Mouse (Mus musculus) heart, embryonic 15.5 days (tissue): ENCODE measurements at regions not wholly inside any gene's neighbourhood (a gene's known extent, or its start where the extent isn't known, plus 50 kb on each side); places are given as distances from the start of the nearest gene placed in this dataset.

Experiments
- ATAC-seq: fragments of 200-750 bp; cut with Nextera tagmentation; replicated peaks from 2 replicates; pipeline ENCODE4 v1.8.0; 2017; ENCODE audit warnings: low read depth, moderate TSS enrichment; ENCODE audit not compliant: insufficient number of reproducible peaks, insufficient read depth, low FRiP score
- H3K27ac ChIP-seq: fragments of 300-500 bp; sonication (generic); 2 replicates; pipeline ENCODE4 v1.5.1; 2015; ENCODE audit warnings: mild to moderate bottlenecking, inconsistent platforms
- H3K27me3 ChIP-seq: fragments of 300-500 bp; sonication (generic); 2 replicates; pipeline ENCODE4 v1.6.1; 2015; ENCODE audit warnings: inconsistent platforms
- H3K36me3 ChIP-seq: fragments of 300-500 bp; sonication (generic); 2 replicates; pipeline ENCODE4 v1.6.1; 2015; ENCODE audit warnings: mild to moderate bottlenecking, inconsistent platforms
- H3K4me1 ChIP-seq: fragments of 300-500 bp; sonication (generic); replicated peaks from 2 replicates; pipeline ENCODE4 v1.6.1; 2015; ENCODE audit warnings: inconsistent platforms
- H3K4me2 ChIP-seq: fragments of 300-500 bp; sonication (generic); 2 replicates; pipeline ENCODE4 v1.6.1; 2015; ENCODE audit warnings: inconsistent platforms, mild to moderate bottlenecking, moderate library complexity
- H3K4me3 ChIP-seq: fragments of 300-500 bp; sonication (generic); 2 replicates; pipeline ENCODE4 v1.5.1; 2015; ENCODE audit warnings: mild to moderate bottlenecking, inconsistent platforms
- H3K9ac ChIP-seq: fragments of 300-500 bp; sonication (generic); 2 replicates; pipeline ENCODE4 v1.6.1; 2015; ENCODE audit warnings: mild to moderate bottlenecking, inconsistent platforms
- H3K9me3 ChIP-seq: fragments of 300-500 bp; sonication (generic); replicated peaks from 2 replicates; pipeline ENCODE4 v1.6.1; 2016; ENCODE audit warnings: inconsistent platforms
- WGBS: fragments of 180-500 bp; shearing (Covaris S2); methylation state at CpG from one replicate; pipeline ENCODE4 v1.1.7; 2015; ENCODE audit warnings: mixed read lengths; 5-methylcytosine and 5-hydroxymethylcytosine counted together

GRCm38 (mm10) chr6:67186537-67187274 is 51.3 kb upstream of the Serbp1 start:
- Histone ChIP-seq H3K9me3 (no peaks in the 10 kb centered on the region), H3K27ac (no peak overlapping the region), H3K4me1 (no peaks in the 10 kb centered on the region), H3K9ac (no peak overlapping the region), H3K4me2 (no peak overlapping the region), H3K36me3 (no peaks in the 10 kb centered on the region), H3K4me3 (no peak overlapping the region), H3K27me3 (no peaks in the 10 kb centered on the region)
- no peak for ATAC-seq
- 73% methylated on average over 7 of the region's 7 CpGs for WGBS

DNA sequence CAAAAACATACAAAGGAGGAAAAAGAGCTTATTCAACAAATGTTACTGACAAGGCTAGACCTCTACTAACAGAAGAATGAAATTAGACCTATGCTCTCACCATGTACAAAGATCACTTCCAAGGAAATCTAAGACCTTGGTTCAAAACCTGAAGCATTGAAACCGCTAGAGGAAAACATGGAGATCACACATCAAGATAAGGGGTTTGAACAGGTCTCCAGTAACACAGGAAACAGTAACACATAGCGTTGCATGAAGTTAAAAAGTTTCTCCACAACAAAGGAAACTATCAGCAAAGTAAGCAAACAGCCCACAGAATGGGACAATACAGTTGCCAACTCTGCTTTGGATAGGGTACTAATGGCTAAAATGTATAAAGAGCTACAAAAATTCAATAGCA is 53.3 kb upstream of the Serbp1 start:
- ATAC-seq, result no peak
- no peaks in the 10 kb centered on the region for H3K36me3 ChIP-seq
- H3K9me3 ChIP-seq, result no peaks in the 10 kb centered on the region
- 64% methylated on average over 2 of the region's 2 CpGs for WGBS
- no peak overlapping the region for H3K27ac ChIP-seq
- no peak overlapping the region for H3K4me2 ChIP-seq
- H3K4me1 ChIP-seq, result no peaks in the 10 kb centered on the region
- H3K9ac ChIP-seq, result no peak overlapping the region
- H3K4me3 ChIP-seq, result no peak overlapping the region
- H3K27me3 ChIP-seq, result no peaks in the 10 kb centered on the region

- 76% methylated on average over 15 of the region's 15 CpGs for WGBS
- Histone ChIP-seq H3K27ac (no peak overlapping the region), H3K4me1 (peaks cover 7% of the 10 kb centered on the region; the same call in 1 of the 2 replicates), H3K4me2 (no peak overlapping the region), H3K9ac (no peak overlapping the region), H3K36me3 (no peaks in the 10 kb centered on the region), H3K9me3 (no peaks in the 10 kb centered on the region), H3K27me3 (no peaks in the 10 kb centered on the region), H3K4me3 (no peak overlapping the region)
- ATAC-seq, result no peak
Measured at GRCm38 (mm10) chr6:67183481-67184215, 54.3 kb upstream of the Serbp1 start.

- Histone ChIP-seq H3K4me2 (no peak overlapping the region), H3K27ac (no peak overlapping the region), H3K4me1 (peaks cover 13% of the 10 kb centered on the region), H3K9ac (no peak overlapping the region), H3K9me3 (no peaks in the 10 kb centered on the region), H3K36me3 (no peaks in the 10 kb centered on the region), H3K4me3 (no peak overlapping the region), H3K27me3 (no peaks in the 10 kb centered on the region)
- ATAC-seq, result no peak
- WGBS, result 87% methylated on average over 2 of the region's 2 CpGs
Measured at GRCm38 (mm10) chr6:67182453-67182852, 55.5 kb upstream of the Serbp1 start.

GRCm38 (mm10) chr6:67181459-67181858 is 56.5 kb upstream of the Serbp1 start:
- Histone ChIP-seq H3K9me3 (no peaks in the 10 kb centered on the region), H3K4me2 (no peak overlapping the region), H3K4me3 (no peak overlapping the region), H3K36me3 (no peaks in the 10 kb centered on the region), H3K9ac (no peak overlapping the region), H3K4me1 (peaks cover 16% of the 10 kb centered on the region), H3K27me3 (no peaks in the 10 kb centered on the region), H3K27ac (no peak overlapping the region)
- no peak for ATAC-seq
- 79% methylated on average over 4 of the region's 4 CpGs for WGBS

GRCm38 (mm10) chr6:67179416-67179815 is 58.6 kb upstream of the Serbp1 start:
- WGBS, result 68% methylated on average over 7 of the region's 7 CpGs
- no peaks in the 10 kb centered on the region for H3K9me3 ChIP-seq
- peaks cover 16% of the 10 kb centered on the region for H3K4me1 ChIP-seq
- no peak overlapping the region for H3K4me2 ChIP-seq
- no peaks in the 10 kb centered on the region for H3K36me3 ChIP-seq
- no peak overlapping the region for H3K9ac ChIP-seq
- no peak overlapping the region for H3K4me3 ChIP-seq
- no peak overlapping the region for H3K27ac ChIP-seq
- ATAC-seq, result no peak
- no peaks in the 10 kb centered on the region for H3K27me3 ChIP-seq

DNA sequence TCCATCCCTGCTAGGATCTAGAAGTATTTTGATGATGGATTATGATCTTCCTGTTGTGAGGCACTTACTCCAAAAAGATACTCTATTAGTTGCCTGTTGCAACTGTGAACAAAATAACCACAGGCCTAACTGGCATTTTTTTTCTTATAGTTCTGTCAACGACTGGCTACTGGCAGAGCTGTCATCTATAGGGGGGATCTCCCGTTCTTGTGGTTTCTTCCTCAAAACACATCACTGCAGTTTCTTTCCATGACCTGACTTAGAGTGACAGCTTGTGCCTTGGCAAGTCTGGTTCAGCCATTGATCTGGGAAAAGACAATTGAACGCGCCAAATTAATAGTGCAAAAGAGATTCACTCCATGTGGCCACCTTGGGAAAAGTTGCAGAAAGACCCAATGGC is 59.4 kb upstream of the Serbp1 start:
- H3K27ac ChIP-seq, result peak overlapping the region; percentile 58; the same call in 1 of the 2 replicates
- H3K4me1 ChIP-seq, result peaks cover 16% of the 10 kb centered on the region
- no peaks in the 10 kb centered on the region for H3K9me3 ChIP-seq
- H3K27me3 ChIP-seq, result no peaks in the 10 kb centered on the region
- no peak overlapping the region for H3K4me3 ChIP-seq
- H3K36me3 ChIP-seq, result no peaks in the 10 kb centered on the region
- no peak overlapping the region for H3K4me2 ChIP-seq
- 69% methylated on average over 4 of the region's 4 CpGs for WGBS
- ATAC-seq, result no peak
- H3K9ac ChIP-seq, result no peak overlapping the region

DNA sequence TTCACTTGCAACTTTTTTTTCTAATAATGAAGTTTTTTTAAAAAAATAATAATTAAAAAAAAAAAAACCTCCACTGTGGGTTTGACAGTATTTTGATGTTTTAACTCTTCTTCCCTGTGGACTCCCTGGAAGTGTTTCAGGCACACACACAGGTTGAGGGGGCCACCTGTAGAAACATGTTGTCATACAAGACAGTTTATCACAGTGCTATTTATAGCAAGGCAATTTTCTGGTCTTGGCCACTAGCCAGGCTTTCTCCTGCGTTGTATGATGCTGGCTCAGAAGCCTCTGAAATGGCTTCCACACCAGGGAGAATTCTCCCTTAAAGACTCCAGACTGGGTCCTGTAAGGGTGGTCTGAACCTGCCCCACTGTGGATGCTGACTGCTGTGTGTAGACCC is 59.9 kb upstream of the Serbp1 start:
- no peak overlapping the region for H3K4me2 ChIP-seq
- H3K27ac ChIP-seq, result peak overlapping the region; percentile 58; the same call in 1 of the 2 replicates
- H3K9me3 ChIP-seq, result no peaks in the 10 kb centered on the region
- no peaks in the 10 kb centered on the region for H3K27me3 ChIP-seq
- no peak overlapping the region for H3K4me3 ChIP-seq
- 2% methylated on average over 1 of the region's 1 CpGs for WGBS
- H3K9ac ChIP-seq, result no peak overlapping the region
- H3K4me1 ChIP-seq, result peaks cover 16% of the 10 kb centered on the region
- H3K36me3 ChIP-seq, result no peaks in the 10 kb centered on the region
- ATAC-seq, result peak; percentile 55

DNA sequence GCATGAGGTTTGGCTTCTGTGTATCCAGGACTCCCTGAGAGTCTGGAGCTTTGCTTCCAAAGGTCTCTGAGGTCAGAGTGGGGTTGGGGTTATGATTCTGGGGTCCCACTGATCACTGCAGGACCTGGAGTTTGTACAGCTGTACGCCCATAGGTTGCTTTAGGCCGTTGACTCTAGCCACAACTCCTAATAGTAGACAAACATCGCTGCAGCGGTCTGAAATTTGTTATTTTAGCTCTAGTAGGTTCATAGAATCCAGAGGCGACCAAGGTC is 67.4 kb upstream of the Serbp1 start:
- 88% methylated on average over 5 of the region's 5 CpGs for WGBS
- no peaks in the 10 kb centered on the region for H3K27me3 ChIP-seq
- H3K4me2 ChIP-seq, result peak overlapping the region; percentile 40
- no peak overlapping the region for H3K9ac ChIP-seq
- H3K36me3 ChIP-seq, result no peaks in the 10 kb centered on the region
- H3K4me1 ChIP-seq, result 0 out of 2 replicates have a peak, but pooled peaks cover 3% of the 10 kb centered on the region
- no peak for ATAC-seq
- no peaks in the 10 kb centered on the region for H3K9me3 ChIP-seq
- peak overlapping the region; percentile 14; the same call in 1 of the 2 replicates for H3K4me3 ChIP-seq
- peak overlapping the region; percentile 26; the same call in 1 of the 2 replicates for H3K27ac ChIP-seq

DNA sequence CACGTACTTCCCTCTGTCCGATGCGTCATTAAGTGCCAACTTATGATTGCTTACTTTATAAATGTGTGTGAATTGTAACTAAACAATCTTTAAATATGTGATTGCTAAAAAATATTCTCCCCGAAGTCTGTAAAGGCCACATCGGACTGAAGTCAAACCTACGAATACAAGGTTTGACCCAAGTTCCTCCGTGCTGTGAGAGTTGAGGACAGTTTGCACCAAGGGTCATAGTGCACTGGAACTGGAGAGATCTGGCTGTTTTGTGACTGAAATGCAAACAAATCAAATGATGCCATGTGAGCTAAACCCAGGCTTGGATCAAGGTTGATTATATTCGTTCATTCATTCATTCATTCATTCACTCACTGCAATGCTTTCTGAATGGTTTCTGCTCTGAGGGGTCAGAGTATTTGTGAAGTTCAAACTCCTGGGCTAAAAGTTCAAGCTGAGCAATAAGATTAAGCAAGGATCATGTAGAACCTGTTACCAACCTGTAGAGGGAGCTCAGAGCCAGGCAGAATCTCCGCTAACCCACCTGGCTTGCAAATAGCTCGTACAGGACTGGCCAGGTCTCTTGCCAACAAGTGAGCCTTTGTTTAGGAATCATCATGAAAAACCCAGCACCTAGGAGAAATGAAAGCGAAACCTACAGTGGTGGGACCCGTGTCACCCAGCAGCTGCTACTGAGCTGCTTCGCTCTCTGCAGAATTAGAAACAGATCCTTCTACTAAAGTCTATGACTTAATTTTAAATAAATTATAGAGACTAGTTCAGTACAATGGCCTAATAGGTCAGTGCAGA is 67.9 kb upstream of the Serbp1 start:
- no peaks in the 10 kb centered on the region for H3K36me3 ChIP-seq
- H3K4me2 ChIP-seq, result peak overlapping the region; percentile 40
- no peaks in the 10 kb centered on the region for H3K27me3 ChIP-seq
- 43% methylated on average over 13 of the region's 13 CpGs for WGBS
- H3K9ac ChIP-seq, result no peak overlapping the region
- peak overlapping the region; percentile 14; the same call in 1 of the 2 replicates for H3K4me3 ChIP-seq
- H3K9me3 ChIP-seq, result no peaks in the 10 kb centered on the region
- 0 out of 2 replicates have a peak, but pooled peaks cover 3% of the 10 kb centered on the region for H3K4me1 ChIP-seq
- ATAC-seq, result peak; percentile 66; the same call in 1 of the 2 replicates
- H3K27ac ChIP-seq, result peak overlapping the region; percentile 26; the same call in 1 of the 2 replicates

DNA sequence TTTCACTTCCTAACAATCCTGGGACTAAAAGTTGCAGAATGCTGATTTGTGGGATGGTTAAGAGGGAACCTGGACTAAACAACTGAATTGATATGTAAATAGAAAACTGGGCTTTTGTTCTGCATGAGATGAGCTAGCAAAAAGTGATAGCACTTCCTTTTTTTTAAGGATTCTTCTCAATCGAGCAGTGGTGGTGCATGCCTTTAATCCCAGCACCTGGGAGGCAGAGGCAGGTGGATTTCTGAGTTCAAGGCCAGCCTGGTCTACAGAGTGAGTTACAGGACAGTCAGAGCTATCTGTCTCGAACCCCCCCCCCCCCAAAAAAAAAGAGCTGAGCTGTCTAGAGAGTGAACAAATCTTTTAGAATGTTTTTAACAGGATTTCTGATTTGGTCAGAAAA is 69.2 kb upstream of the Serbp1 start:
- 0 out of 2 replicates have a peak overlapping the region, but pooled peaks have one; percentile 12 for H3K27ac ChIP-seq

More for the DNA sequence above, 69.2 kb upstream of the Serbp1 start:
- Histone ChIP-seq H3K9me3 (no peaks in the 10 kb centered on the region), H3K27me3 (no peaks in the 10 kb centered on the region), H3K4me1 (0 out of 2 replicates have a peak, but pooled peaks cover 3% of the 10 kb centered on the region), H3K36me3 (no peaks in the 10 kb centered on the region), H3K9ac (no peak overlapping the region), H3K4me3 (peak overlapping the region; percentile 52), H3K4me2 (peak overlapping the region; percentile 69)
- ATAC-seq, result no peak
- WGBS, result 31% methylated on average over 2 of the region's 2 CpGs
